Mouse (Mus musculus) frontal cortex, postnatal 36 days (tissue): ENCODE measurements around the gene Pik3r6.

Experiments used
- DNase-seq, 2 experiments: peaks; one replicate each; pipeline ENCODE4 v3.0.0; 2022; ENCODE audit warnings: low spot score in 2 of 2

Gene Pik3r6

DNA sequence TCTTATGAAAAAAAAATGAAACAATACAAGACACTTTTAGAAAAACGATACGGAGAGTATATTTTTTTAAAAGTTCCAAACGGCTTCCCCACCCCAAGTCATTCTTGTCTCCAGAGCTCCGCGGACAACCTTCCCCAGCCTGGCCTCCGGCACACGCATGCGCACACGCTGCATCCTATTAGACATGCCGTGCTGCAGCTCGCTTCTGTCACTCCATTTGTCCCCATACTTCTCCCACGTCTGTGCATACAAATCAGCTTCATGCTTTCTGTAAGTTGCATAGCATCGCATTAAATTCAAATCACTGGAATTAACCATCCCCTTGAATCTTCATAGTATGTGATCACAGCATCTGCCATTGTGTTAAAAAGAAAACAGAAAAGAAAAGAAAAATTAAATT, 80.4 kb downstream of the Pik3r6 start:
- peak; percentile 56 to 68 for DNase-seq

DNA sequence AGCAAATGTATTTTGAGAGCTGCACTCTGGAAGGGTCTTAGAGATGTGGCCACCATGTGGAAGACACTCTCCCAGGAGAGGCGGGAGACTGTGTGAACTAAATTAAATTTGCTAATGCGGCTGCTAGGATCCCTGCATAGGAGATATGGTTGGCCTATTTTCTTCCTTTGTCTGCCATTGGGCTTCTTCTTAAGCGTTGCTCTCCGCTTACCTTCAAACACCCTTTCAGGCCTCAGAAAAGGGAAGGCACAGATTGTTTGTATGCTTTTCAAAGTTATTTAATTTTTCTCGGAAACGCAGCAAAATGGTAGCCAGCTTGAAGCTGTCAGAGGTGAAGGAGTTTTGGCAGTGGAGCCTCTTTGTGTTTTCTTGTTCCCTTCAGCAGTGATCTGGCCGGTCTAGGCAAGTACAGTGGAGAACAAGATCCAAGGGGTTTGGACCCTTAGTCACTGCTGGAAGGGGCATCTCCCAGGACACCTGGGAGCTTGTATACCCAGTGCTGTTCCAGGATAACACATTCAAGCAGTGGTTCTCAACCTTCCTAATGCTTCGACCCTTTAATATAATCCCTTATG, 81.2 kb downstream of the Pik3r6 start:
- no peak for DNase-seq

DNA sequence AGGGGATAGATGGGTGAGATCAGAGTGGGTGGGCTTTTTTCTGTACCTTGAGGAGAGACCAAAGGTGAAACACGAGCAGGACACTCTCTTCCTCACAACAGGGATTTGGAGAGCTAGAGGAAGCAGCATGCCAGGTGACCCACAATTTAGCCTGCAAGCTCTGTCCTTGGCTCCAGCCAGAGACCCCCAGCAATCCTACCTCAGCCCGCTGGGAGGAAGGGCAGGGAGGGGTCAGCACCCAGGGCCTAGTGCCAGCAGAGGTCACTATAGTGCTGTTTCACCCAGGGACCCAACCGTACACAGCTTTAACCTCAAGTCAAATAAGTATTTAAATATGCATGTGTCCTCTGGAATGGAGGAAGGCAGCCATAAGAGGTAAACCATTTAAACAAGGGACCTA, 83.1 kb downstream of the Pik3r6 start:
- no peak for DNase-seq

DNA sequence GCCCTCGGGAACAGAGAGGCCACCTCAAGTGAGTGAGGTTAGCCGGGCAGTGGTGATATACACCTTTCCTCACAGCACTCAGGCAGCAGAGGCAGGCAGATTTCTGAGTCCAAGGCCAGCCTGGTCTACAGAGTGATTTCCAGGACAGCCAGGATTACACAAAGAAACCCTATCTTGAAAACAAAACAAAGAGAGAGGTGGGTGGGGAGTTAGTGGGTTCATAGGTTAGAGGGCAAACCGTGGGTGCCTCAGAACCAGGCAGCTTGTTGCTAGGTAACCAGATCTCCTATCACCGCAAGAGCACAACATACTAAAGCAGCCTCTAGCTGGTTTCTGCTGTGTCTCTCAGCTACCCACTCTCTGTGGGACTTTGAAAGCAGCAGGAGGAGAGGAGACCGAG, 83.9 kb downstream of the Pik3r6 start, which contains the start of gene Ccdc42:
TSS of gene Ccdc42 (plus strand) at position 301 of the 400 bp plus-strand sequence.
- no peak for DNase-seq

DNA sequence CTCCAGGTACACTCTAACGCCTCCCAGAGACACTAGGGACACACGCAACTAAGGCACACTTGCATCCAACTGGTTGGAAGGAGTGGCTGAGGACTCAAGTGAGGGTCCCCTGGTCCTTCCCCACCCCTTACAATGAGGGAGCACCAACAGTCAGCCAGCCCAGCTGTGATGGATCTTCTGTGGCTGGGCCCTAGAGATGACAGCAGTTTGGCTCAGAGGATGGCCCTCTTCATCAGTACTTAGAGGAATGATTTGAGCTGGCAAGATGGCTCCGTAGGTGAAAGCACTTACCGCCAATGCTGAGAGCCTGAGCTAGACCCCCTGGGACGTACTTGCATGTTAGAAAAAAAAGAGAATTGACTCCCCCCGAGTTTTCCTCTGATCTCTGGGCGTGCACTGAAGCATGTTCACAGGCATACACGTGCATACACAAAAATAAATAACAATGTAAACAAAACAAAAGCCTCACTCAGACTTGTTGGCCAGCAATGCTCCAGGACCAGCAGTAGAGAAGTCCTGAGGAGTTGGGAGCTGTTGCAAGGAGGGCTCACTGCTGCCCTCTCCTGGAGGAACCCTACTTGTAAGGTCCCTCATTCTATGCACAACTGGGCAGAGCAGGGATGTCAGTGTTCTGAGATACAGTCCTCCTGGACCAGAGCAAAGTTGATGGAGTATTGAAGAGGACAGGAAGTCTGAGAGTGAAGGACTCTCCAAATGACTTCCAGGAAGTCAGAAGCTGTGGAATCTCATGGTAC, 86.4 kb downstream of the Pik3r6 start:
- peak; percentile 77 to 85 for DNase-seq

DNA sequence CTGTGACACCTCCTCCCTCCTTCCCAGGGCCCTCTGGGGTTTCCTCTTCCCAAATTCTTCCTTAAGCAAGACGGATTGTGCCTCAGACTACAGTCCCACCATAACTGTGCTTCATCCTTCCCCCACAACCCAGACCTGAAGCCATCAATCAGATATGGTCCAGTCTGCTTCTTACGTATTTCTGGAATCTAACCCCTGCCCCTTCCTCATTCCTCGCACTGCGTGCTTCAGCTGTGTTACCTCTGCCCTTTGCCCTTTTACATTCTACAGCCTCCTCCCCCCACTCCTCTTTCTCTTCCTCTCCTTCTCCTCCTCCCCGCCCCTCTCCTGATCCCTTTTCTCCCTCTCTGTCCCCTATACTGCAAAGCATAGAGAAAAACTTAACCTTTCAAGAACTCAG, 88.9 kb downstream of the Pik3r6 start:
- DNase-seq = no peak

DNA sequence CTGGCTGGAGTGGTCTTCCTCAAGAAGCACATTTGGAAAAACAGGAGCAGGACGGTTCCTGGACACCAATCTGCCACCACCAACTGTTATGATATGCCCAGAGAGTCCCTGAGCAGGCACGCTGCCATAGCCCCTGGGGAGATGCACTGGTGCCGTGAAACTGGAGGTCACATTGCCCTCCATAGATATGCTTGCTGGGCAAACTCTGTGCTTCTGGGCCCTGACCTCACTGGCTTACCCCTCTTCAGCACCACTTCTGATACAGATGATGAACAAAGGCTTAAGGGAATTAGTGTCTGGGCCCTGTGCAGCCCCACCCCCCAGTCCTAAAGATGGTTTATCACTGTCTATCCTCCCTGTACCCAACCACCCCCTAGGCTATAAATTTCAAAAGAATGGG, 90.4 kb downstream of the Pik3r6 start:
- DNase-seq = no peak

DNA sequence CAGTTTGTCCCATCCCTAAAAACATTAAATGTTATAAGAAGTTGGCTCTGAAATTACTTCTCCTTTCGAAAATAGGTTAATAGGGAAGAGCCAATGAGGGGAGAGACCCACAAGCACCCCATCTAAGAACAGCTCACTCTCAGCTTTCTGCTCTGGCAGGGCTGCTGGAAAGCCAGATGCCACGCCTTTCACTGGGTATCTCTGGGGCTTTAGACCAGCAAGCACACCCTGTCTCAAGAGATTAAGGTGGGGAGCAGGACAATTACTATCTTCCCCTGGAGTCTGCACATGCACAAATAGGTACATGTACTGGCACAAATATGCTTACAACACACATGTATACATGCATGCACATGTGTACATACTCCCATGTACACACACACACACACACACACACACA, 95.1 kb downstream of the Pik3r6 start:
- DNase-seq = no peak

DNA sequence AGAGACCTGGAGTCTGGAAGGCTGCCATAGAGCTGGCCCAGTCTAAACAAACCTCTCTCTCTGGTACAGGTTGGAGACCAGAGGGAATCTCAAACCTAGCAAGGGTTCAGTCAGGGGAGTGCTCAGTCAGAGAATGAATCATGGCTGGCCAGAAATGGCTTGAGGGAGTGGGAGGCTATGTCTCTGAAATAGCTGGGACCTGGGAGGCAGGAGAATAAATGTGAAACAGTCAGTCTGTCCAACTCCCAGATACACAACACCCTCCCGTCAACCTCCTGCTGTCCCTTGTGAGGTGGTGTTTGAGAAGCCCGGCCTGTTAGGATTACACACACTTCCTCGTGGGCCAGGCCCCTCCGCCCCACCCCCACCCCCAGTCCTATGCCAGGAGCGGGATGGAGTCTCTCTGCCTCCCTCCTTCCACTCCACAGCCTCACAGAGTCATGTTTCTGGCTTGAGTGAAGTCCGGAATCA, 97.8 kb downstream of the Pik3r6 start:
- DNase-seq = peak; percentile 32 to 45

DNA sequence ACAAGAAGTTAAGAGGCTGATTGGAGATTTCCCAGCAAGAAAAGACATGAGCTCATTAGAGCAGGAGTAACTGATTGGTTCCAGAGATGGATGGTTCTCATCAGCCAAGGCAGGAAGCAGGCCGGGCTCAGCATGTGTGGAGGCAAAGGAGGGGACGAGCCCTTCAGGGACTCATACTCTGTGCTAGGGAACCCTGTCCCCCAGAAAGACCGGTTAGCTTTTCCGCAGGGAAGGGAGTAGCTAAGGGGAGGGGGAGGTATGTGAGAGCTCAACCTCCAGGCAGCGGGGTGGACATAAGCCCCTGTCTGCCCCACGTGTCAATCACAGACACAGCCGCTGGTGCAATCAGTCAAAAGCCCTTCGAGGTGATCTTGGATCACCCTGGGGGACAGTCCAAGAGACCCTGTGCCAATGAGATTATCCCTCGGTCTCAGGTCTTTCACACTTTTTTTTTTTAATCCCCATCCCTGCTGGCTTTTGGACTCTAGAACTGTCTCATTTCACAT, 98.7 kb downstream of the Pik3r6 start:
- DNase-seq = no peak
